Mouse (Mus musculus) adipocyte (in vitro differentiated cells): Measurements from ENCODE around the gene Iqck.

Source experiments
- DNase-seq: peaks from one replicate; pipeline ENCODE4 v3.0.0-alpha.2; 2016; ENCODE audit warnings: low spot score

The Iqck gene

GRCm38 (mm10) chr7:118855171-118855876, at the start of gene Iqck:
Gene Iqck (plus strand): TSS chr7:118855752.
- peak; percentile 81 for DNase-seq

GRCm38 (mm10) chr7:118806631-118807411, 48.7 kb upstream of the Iqck start:
- no peak for DNase-seq

GRCm38 (mm10) chr7:118807899-118808298, 47.7 kb upstream of the Iqck start:
- DNase-seq = no peak

- no peak for DNase-seq
Measured at GRCm38 (mm10) chr7:118811407-118812106, 44.0 kb upstream of the Iqck start.

- no peak for DNase-seq
Measured at GRCm38 (mm10) chr7:118813592-118813991, 42.0 kb upstream of the Iqck start.

- DNase-seq = no peak
Measured at GRCm38 (mm10) chr7:118816275-118816674, 39.3 kb upstream of the Iqck start.

- no peak for DNase-seq
Measured at GRCm38 (mm10) chr7:118817741-118818140, 37.8 kb upstream of the Iqck start.

GRCm38 (mm10) chr7:118819666-118820065, 35.9 kb upstream of the Iqck start:
- DNase-seq = no peak

- DNase-seq = no peak
Measured at GRCm38 (mm10) chr7:118821356-118821755, 34.2 kb upstream of the Iqck start.

- DNase-seq = no peak
Measured at GRCm38 (mm10) chr7:118821887-118822556, 33.5 kb upstream of the Iqck start.

GRCm38 (mm10) chr7:118824451-118824850, 31.1 kb upstream of the Iqck start:
- DNase-seq = no peak

GRCm38 (mm10) chr7:118827975-118828416, 27.6 kb upstream of the Iqck start:
- no peak for DNase-seq

GRCm38 (mm10) chr7:118837901-118838300, 17.7 kb upstream of the Iqck start:
- no peak for DNase-seq

- peak; percentile 21 for DNase-seq
Measured at GRCm38 (mm10) chr7:118841030-118841745, 14.4 kb upstream of the Iqck start.

- peak; percentile 66 for DNase-seq
Measured at GRCm38 (mm10) chr7:118841796-118842195, 13.8 kb upstream of the Iqck start.

- DNase-seq = no peak
Measured at GRCm38 (mm10) chr7:118842938-118843337, 12.6 kb upstream of the Iqck start.

GRCm38 (mm10) chr7:118845141-118845540, 10.4 kb upstream of the Iqck start:
- no peak for DNase-seq

GRCm38 (mm10) chr7:118846329-118846728, 9.2 kb upstream of the Iqck start:
- DNase-seq = peak; percentile 64

GRCm38 (mm10) chr7:118848796-118849195, 6.8 kb upstream of the Iqck start:
- no peak for DNase-seq

- DNase-seq = no peak
Measured at GRCm38 (mm10) chr7:118849543-118850250, 5.9 kb upstream of the Iqck start.
